Mouse (Mus musculus) layer of hippocampus, postnatal 25 days (tissue): Measurements from ENCODE around the gene Stk40. TPM values are rescaled to one million over a fixed set of nuclear protein-coding genes. Genes with fewer than 3 reads are reported as not detected.

Source experiments
- DNase-seq, 2 experiments: peaks; one replicate each; pipeline ENCODE4 v3.0.0; 2022; ENCODE audit warnings: mixed read lengths in 2 of 2, low spot score in 1 of 2; ENCODE audit errors: extremely low spot score in 1 of 2
- total RNA-seq, 2 experiments: library from RNA; stranded (reverse); gene quantifications; 2 replicates each; pipeline ENCODE4 v1.2.3; 2021

Gene Stk40
- total RNA-seq, 2 experiments from 2014 or later = 23.7 to 26.1 TPM

DNA sequence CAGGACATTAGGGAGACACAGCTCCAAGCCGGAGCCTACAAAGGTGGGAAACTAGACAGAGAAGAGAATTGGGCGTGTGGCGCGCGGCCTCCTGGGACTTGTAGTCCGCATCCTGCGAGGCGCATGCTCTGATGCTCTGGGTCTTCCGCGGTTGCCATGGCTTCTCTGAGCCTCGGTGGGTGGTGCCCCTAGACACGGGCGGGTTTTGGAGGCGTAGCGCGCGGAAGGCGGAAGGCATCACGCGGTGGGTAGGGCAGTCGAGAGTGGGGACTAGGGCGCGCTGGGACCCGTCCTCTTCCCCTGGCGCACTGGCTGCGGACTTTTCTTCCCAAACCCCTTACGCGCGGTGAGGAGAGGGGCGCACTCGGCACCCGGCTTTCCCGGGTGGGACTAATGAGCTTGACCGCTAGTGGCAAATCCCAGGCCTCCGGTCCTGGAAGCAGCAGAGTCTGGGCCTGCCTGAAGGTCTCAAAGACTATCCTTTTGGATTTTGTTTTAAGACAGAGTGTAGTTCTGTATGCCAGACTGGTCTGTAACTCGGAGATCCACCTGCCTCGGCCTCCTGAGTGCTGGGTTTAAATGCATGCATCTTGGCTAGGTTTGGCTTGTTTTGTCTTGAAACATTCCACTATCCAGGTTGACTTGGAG lies 7.2 kb upstream of the Stk40 start, which contains the start of gene Lsm10:
Lsm10 (plus strand) TSS at position 160 of the 648 bp plus-strand sequence.
- DNase-seq = peak; percentile 79 to 86

DNA sequence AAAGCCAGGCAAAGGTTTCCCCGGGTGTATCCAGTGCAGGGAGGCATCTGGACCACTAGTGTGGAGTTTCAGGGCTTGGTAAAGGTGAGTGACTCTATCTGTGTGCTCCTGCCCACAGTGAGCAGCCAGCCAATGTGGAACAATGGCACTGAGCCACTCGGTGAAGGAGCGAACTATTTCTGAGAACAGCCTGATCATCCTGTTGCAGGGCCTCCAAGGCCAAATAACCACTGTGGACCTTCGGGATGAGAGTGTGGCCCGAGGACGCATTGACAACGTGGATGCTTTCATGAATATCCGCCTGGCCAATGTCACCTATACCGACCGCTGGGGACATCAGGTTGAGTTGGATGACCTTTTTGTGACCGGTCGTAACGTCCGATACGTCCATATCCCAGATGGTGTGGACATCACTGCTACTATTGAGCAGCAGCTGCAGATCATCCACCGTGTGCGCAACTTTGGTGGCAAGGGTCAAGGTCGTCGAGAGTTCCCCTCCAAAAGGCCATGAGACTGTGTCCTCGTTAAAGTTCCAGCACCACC lies 6.0 kb upstream of the Stk40 start:
- DNase-seq = no peak

DNA sequence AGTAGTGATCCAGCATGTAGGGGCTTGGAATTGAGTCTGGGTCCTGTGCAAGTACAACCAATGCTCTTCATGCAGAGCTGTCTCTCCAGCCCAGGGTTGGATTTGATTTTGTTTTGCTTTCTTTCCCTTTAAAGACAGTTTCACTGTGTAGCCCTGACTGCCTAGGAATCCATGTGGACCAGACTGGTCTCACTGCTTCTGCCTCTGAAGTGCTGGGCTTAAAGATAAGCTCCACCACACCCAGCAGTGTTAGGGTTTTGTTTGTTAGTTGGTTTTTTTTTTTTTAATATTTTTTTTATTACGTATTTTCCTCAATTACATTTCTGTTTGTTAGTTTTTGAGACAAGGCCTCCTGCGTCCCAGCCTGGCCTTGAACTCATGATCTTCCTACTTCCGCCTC lies 4.4 kb upstream of the Stk40 start:
- DNase-seq = no peak

DNA sequence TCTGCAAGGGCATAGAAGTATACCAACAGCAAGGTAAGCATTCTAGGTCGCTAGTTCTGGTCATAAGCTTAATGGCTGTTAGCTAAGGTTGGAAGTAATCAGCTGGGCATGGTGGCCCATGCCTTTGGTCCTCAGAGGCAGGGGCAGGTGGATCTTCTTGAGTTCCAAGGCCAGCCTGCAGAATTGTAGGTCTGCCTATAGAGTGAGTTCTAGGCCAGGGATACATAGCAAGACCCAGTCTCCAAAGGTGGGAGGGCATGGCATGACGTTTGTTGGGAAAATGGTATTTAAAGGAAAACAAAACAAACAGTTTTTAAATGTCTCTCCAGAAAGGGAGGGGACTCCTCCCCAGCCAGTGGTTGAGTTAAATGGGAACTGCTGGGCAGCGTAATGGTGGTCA lies 3.0 kb upstream of the Stk40 start:
- no peak for DNase-seq

DNA sequence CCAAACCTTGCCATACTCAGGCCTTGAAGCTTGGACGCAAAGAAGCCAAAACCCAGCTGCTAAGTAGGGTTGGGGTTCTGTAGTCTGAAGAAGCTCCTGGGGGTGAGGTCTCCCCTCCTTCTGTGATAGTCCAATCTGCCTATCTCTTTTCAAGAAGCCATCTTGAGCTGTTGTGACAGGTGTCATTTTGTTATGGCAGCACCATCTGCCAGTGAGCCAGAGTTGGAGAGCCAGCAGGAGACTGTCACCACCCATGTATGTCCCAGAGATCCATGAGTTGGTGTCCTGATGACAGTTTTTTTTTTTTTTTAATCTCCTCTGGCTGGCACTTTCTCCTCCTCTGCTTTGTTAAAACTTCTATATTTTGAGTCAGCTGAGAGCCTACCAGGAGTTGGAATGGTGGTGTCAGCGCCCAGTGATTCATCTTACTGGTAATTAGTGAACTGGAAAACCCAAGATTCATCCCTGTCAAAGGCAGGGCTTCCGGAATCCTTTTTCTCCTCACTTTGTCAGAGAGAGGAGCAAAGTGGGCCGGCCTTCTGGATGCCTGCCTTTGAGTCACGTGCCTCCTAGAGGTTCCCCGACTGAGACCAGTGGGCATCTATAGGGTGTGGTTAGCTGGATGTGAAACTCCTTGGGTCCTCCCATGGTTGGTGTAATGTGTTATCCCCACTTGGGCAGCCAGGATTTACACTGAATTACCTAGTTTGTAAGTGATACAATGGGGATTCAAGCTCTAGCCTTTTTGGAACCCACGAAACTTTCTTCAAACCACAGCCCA lies 1.5 kb upstream of the Stk40 start:
- no peak for DNase-seq

DNA sequence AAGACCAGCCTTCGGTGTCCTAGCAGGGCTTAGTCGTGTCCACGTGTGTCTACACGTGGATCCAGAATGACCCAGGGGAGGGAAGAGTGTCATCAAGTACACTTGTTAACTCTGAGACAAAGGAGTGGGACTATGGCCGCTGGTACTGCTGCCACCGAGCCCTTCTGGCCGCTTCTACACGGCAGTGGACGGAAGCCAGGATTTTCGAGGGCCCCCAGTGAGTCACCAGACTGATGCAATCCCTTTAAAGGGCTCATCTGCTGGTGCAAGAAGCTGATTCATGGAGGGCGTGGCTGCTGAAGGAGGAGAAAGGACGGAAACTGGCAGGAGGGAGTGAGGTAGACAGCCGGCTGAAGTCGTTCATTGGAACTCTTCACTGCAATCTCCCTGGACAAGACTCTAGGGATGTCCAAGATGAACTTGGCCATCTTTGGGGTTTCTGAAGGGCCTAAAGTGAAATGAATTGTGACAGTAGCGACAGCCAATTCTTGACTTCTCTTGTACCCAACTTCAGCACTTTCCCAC lies 638 bp upstream of the Stk40 start:
- DNase-seq = peak in 1 of 2 experiments; percentile 60

DNA sequence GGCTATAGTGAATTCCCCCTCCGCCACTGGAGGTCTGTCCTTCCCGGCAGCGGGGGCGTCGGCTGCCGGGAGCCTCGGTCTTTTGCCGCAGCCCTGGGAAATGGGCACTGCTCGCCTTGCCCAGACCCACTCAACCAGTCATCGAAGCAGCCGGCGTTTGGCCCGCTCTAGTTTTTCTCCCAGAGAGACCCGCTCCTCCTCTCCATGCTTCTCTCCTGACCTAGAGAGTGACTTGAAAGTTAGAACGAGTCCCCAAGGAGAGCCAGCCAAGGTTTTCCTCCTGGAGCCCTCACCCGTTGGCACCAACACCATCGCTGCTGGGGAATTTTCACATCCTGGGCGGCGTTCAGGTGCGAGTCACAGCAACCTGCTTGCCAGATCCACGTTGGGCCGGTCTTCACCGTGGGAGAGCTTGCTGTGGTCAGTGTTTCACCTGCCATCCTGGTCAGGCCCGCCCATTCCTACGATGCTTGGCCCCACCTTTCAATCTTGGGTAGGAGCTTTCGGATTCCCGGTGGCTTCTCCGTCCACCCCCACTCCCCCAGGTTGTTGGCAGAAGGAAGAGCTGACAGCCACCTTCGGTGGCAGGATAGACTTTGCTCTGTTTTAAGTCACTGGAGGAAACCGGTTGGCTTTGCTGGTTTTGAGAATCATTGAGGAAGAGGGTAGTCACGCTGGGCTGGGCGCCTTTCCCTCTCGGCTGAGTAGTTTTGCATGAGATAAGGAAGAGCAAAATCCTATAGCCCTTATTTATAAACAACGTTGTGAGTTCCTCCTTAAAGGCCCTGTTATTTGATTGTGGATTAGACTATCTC lies 711 bp downstream of the Stk40 start:
- DNase-seq = peak in 1 of 2 experiments; percentile 33

DNA sequence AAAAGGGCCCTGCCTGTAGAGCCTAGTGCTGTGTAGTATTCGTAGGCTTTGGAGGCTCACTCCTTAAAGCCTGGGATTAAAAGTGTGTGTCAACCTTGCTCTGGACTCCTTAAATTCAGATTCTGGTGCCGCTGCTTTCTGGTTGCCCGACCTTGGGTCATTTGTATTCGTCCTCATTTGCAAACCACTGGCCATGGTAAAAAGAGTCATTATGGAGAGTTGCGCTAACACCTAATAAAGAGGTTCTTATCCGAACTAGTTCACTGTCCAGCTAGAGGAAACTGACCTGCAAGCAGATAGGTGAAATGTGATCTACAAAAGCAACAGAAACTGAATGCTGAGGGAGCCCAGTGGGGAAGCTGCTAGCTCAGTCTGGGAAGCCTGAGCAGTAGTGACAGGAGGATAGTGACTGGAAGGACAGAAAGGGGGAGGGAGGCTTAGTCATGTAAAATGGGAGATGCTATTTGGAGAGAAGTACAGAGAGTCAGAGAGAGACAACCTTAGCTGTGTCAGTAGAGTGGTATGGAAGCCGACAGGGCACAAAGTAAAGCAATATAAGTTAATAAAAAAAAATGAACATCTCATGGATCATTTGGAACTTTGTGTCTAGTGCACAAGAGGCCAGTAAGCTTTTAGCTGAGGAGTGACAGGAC lies 1.5 kb downstream of the Stk40 start:
- no peak for DNase-seq

DNA sequence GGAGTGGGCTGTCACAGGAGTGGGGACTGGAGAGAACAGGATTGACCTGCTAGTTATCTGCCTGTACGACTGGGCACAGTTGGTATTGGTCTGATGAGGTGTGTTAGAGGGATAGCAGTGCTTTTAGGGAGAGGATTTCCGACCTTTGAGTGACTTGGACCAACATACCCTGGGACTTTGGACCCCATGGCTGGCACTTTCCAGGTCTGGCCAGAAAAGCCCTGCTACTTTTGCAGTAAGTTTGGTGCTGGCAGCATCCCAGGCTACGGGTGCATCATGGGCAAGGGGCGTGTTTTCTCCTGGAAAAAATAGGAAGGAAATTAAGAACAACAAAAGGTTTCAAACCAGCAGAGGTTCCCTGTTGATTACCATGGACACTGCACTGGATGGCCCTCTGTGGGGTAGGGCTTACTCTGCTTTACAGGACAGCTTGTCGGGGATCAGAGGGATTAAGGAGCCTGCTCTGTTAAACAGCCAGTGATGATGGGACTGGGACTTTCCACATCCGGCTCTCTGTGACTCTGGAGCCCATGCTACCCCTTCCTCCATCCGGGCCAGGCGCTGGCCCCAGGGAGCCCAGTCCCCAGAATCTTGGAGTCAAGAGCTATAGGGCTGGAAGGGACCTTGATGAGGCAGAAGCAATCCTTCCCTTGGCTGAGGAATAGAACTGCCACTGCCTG lies 4.4 kb downstream of the Stk40 start:
- no peak for DNase-seq

DNA sequence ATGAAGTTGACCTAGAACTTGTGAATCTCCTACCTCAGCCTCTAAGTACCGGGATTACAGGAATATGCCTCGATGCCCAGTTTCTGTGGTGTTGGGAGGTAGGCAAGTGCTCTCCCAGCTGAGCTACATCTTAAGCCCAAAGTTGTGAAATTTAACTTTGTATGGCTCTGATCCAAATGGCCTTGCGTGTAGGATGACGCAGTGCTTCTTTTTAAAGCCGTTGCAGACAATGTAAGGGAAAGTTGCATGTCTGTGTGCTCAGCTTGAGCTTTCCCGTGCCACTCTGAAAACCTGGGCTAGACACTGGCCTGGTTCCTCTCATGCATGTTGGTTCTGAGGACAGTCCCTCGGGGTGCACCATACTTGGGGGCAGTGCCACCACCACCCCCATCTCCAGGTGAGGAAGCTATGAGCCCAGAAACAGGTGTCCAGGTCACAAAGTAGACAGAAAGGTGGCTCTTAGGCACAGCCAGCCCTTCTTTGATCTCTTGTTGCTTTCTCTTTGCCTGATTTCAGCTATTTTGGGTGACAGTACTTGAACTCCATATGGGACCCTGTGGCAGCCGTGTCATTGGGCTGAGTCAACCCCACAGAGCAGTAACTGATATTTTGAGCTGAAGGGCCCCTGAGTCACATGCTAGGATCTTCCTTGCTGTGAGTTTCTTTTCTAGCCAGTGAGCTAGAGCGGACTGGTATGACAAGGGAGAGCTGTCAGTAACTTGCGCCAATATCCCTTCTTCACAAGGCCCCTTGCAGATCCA lies 6.0 kb downstream of the Stk40 start:
- DNase-seq = no peak

DNA sequence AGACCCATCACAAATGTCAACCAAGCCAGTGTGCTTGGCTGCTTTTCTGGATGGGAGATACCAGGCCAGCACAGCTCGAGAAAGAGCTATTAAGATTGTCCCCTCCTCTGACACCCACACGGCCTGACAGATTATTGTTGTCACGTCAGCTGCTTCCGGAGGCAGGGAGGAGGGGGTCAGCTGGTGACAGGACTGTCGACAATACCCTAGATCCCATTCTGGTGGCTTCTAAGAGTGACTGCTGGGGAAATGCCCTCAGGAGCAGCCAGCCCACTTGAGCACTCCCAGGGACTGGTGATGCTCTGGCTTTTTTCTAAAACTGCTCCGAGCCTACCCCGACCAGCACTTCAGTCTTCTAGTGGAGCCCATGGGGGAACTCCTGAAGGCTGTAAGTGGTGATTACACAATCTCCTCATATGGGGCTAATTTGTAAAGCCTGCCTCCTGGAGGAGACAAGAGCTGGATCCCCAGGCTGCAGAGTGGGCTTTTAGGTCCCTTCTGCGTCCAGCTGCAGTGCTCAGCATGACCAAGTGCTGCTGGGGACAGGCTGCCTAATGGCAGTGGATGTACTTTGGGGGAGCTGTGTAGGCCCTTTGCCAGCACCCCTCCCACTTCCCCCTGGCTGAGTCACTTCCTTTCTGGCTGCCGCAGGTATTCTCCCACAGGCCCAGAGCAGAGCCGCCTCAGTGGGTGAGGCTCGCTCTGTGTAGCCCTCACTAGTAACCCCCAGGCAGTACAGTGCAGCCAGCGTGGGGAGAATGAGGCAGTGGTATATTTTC lies 6.8 kb downstream of the Stk40 start:
- peak; percentile 57 to 65 for DNase-seq

DNA sequence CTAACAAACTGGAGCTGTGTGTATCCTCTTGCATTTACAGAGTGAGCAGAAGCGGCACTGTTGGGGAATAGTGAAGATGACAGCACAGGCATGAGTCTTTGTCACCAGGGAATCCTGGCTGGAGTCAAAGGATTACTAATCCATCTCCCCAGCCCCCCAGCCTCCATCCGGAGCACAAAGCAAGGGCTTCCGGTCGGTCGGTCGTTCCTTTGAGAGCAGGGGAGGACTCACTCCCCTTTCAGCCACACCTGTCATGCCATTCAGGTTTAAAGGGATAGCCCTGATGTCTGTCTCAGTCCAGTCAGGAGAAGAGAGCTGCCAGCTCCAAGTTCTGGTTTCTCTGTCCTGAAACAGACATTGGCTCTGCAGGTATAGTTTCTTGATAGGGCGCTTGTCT lies 7.4 kb downstream of the Stk40 start:
- no peak for DNase-seq

DNA sequence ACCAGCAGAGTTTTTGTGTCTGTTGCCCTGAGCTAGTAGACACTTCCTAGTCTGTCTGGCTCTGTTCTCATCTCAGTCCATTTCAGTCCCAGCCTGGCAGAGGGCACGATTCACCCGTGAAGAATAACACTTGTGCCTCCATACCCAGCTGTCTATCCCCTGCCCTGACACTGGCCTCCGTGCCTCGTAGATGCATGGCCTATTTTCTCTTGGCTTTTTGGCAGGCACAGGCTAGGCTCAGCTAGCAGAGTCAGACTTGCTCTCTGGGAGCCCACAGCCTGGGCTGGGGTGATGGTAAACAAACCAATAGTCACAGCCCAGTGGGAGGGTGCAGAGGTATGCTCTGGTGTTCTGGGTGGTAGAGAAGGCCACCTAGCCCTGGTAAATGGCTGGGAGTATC lies 9.5 kb downstream of the Stk40 start:
- DNase-seq = no peak

DNA sequence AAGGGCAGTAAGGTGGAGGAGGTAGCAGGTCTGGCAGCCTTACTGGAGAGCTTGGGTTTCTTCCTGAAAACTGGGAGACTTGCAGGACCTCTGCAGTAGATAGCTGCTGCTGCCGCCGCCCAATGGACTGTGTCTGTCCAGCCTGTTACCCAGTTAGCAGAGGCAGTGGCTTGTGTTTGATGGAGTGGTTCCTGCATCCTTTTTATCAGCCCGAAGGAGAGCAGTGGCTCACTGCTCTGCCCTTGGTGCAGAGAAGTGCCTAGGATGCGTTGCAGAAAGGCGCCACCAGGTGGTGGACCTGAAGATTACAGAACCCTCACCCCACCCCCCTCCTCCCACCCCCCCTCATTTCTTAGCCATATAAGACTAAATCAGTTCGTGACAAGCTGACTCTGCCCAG lies 10.2 kb downstream of the Stk40 start:
- DNase-seq = peak in 1 of 2 experiments; percentile 64

DNA sequence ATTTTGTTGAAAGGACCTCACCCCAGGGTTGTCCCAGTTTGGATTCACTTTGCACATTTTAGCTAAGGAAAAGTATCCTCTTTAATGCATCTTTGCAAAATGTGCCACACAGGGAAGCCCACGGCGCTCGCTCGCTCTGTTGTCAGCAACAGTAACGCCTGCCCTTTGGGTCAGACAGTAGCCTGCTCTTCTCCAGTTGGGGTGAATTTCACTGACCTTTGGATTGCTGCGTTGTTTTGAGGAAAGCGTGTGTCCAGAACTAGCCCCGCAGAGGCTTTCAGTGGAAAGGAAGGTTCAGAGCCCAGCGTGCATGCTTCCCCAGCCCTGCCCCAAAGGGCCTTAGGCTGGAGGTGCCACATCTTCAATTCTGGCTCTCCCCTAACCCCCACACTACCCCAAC lies 11.7 kb downstream of the Stk40 start:
- no peak for DNase-seq

DNA sequence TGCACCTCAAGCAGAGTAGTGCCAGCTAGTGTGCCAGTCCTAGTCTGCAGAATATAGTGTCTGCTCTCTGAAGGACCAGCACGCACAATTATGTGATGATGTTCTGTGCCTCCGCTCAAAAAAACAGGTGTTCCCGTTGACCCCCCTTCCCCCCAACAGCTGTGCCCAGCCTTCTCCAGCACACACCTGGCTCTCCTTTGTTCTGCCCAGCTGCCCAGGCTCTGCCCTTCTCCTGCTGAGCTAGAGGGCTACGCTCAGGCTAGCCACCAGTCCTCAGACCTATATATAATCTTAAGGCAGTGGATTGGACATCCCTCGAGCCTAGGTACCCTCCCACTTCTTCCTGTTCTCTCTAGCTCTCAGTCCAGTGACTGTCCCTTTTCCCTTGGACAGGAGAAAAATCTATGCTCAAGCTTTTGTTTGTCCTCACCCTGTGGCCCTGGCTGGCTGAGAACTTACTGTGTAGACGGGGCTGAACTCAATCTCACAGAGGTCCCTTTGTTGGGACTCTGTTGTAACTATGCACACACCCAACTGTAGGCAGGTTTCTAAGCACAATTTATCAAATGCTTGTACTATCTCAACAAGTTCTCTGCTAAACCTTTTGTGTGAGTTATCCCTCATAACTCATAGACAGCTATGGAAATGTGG lies 12.2 kb downstream of the Stk40 start:
- no peak for DNase-seq

DNA sequence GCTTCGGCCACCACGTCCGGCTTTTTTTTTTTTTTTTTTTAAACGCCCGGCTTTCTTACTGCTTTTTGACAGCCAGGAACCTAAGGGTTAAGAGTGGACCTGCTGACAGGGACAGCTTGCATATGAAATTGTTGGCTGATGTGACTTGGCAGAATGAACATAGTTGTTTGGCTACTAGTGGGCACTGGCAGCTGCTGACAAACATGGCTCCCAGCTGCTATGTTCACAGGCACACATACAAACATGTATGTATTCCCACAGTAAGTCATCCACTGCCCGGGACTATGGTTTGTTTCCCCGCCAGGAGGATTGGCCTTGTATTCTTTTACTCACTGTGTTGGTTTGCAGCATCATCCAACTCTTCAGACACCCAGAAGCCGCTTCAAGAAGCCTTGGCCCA lies 13.4 kb downstream of the Stk40 start:
- no peak for DNase-seq

DNA sequence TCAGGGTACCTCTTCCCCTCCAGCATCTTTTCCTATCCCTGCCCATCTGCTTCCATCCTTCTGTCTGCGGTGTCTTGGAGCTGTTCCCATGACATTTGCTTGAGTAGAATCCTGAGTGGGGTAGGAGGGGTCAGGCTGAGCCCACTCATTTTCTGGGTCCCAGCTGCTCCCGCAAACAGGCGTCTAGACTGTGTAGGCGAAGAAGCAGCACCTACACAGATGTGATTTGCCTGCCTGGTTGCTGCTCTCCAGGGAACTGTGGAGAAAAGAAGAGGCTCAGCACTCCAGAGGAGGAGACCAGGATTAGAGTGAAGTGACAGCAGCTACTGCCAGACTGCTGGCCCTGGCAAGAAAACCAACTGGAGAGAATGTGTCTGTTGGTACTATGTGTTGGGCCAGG lies 14.9 kb downstream of the Stk40 start:
- peak in 1 of 2 experiments; percentile 32 for DNase-seq
